Mouse (Mus musculus): Measurements from ENCODE around the gene Ovol2. TPM values are rescaled to one million over a fixed set of nuclear protein-coding genes. Genes with fewer than 3 reads are reported as not detected.

Gene Ovol2
- polyA plus RNA-seq, 1 experiment = not detected

GRCm38 (mm10) chr2:144301101-144301500 lies 30.8 kb downstream of the Ovol2 start:
- Histone ChIP-seq H3K27ac (ENCODE audit: insufficient read depth, low read depth, low read length) (no peak overlapping the region), H3K4me1 (ENCODE audit: control insufficient read depth, insufficient read depth, low read length) (no peaks in the 10 kb centered on the region), H3K4me3 (ENCODE audit: insufficient read depth, low read depth, low read length) (no peak overlapping the region)
- no peak for TF ChIP-seq POLR2A (IDR thresholded peaks at IDR 0.05; ENCODE audit: insufficient read depth, low read depth, low read length)
- TF ChIP-seq CTCF (IDR thresholded peaks at IDR 0.05; ENCODE audit: insufficient read depth, low read depth, low read length) = no peak
- WGBS = 94% methylated on average over 11 of the region's 11 CpGs

GRCm38 (mm10) chr2:144299749-144300669 lies 31.9 kb downstream of the Ovol2 start:
- TF ChIP-seq POLR2A (IDR thresholded peaks at IDR 0.05; ENCODE audit: insufficient read depth, low read depth, low read length) (no peak), CTCF (IDR thresholded peaks at IDR 0.05; ENCODE audit: insufficient read depth, low read depth, low read length) (no peak)
- Histone ChIP-seq H3K4me1 (ENCODE audit: control insufficient read depth, insufficient read depth, low read length) (no peaks in the 10 kb centered on the region), H3K4me3 (ENCODE audit: insufficient read depth, low read depth, low read length) (no peak overlapping the region), H3K27ac (ENCODE audit: insufficient read depth, low read depth, low read length) (no peak overlapping the region)
- 72% methylated on average over 9 of the region's 9 CpGs for WGBS

- Histone ChIP-seq H3K4me3 (ENCODE audit: insufficient read depth, low read depth, low read length) (no peak overlapping the region), H3K27ac (ENCODE audit: insufficient read depth, low read depth, low read length) (no peak overlapping the region), H3K4me1 (ENCODE audit: control insufficient read depth, insufficient read depth, low read length) (no peaks in the 10 kb centered on the region)
- 52% methylated on average over 9 of the region's 9 CpGs for WGBS
- no peak for TF ChIP-seq POLR2A (IDR thresholded peaks at IDR 0.05; ENCODE audit: insufficient read depth, low read depth, low read length)
- TF ChIP-seq CTCF (IDR thresholded peaks at IDR 0.05; ENCODE audit: insufficient read depth, low read depth, low read length) = no peak
Observed at GRCm38 (mm10) chr2:144295145-144295735, 36.7 kb downstream of the Ovol2 start.

GRCm38 (mm10) chr2:144291600-144292305 lies 40.2 kb downstream of the Ovol2 start:
- H3K27ac ChIP-seq (ENCODE audit: insufficient read depth, low read depth, low read length) = no peak overlapping the region
- H3K4me1 ChIP-seq (ENCODE audit: control insufficient read depth, insufficient read depth, low read length) = no peaks in the 10 kb centered on the region
- WGBS = 83% methylated on average over 11 of the region's 11 CpGs
- TF ChIP-seq POLR2A (IDR thresholded peaks at IDR 0.05; ENCODE audit: insufficient read depth, low read depth, low read length) (no peak), CTCF (IDR thresholded peaks at IDR 0.05; ENCODE audit: insufficient read depth, low read depth, low read length) (no peak)
- no peak overlapping the region for H3K4me3 ChIP-seq (ENCODE audit: insufficient read depth, low read depth, low read length)

DNA sequence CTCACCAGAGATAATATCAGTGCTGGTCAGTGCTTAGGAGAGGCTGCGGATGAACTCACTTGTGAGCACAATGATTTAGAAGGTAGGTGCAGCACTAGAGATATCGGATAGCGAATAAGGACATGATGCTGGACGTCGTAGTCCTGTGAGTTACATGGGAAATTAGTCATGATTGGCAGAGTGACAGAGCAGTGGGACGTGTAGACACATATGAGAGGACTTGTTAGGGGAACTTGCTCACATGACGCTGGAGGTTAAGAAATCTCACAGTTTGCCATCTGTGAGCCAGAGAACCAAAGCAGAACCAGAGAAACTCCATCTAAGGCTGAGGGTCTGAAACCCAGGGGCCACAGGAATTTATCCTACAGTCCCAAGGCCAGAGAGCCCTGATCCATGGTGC lies 41.6 kb downstream of the Ovol2 start:
- TF ChIP-seq CTCF (IDR thresholded peaks at IDR 0.05; ENCODE audit: insufficient read depth, low read depth, low read length) (no peak), POLR2A (IDR thresholded peaks at IDR 0.05; ENCODE audit: insufficient read depth, low read depth, low read length) (no peak)
- Histone ChIP-seq H3K4me1 (ENCODE audit: control insufficient read depth, insufficient read depth, low read length) (no peaks in the 10 kb centered on the region), H3K4me3 (ENCODE audit: insufficient read depth, low read depth, low read length) (no peak overlapping the region), H3K27ac (ENCODE audit: insufficient read depth, low read depth, low read length) (no peak overlapping the region)
- 92% methylated on average over 7 of the region's 7 CpGs for WGBS

DNA sequence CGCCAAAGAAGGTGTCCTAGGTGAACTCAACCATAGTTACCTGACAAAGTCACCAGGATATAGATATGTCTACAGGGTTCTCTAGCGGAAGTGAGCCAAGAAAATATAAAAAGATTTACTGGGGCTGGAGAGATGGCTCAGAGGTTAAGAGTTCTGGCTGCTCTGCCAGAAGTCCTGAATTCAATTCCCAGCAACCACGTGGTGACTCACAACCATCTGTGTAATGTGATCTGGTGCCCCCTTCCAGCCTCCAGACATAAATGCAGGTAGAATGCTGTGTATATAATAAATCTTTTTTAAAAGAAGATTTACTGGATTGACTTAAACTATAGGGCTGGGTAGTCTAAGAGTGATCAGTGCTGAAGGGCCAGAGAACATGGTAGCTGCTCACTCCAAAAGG lies 50.5 kb downstream of the Ovol2 start:
- H3K4me3 ChIP-seq (ENCODE audit: insufficient read depth, low read depth, low read length) = no peak overlapping the region
- H3K27ac ChIP-seq (ENCODE audit: insufficient read depth, low read depth, low read length) = no peak overlapping the region
- TF ChIP-seq CTCF (IDR thresholded peaks at IDR 0.05; ENCODE audit: insufficient read depth, low read depth, low read length) = no peak
- no peak for TF ChIP-seq POLR2A (IDR thresholded peaks at IDR 0.05; ENCODE audit: insufficient read depth, low read depth, low read length)
- 86% methylated on average over 3 of the region's 3 CpGs for WGBS
- no peaks in the 10 kb centered on the region for H3K4me1 ChIP-seq (ENCODE audit: control insufficient read depth, insufficient read depth, low read length)

GRCm38 (mm10) chr2:144280568-144280967 lies 51.4 kb downstream of the Ovol2 start:
- H3K27ac ChIP-seq (ENCODE audit: insufficient read depth, low read depth, low read length) = no peak overlapping the region
- H3K4me1 ChIP-seq (ENCODE audit: control insufficient read depth, insufficient read depth, low read length) = no peaks in the 10 kb centered on the region
- H3K4me3 ChIP-seq (ENCODE audit: insufficient read depth, low read depth, low read length) = no peak overlapping the region
- TF ChIP-seq POLR2A (IDR thresholded peaks at IDR 0.05; ENCODE audit: insufficient read depth, low read depth, low read length) (no peak), CTCF (IDR thresholded peaks at IDR 0.05; ENCODE audit: insufficient read depth, low read depth, low read length) (no peak)
- 76% methylated on average over 3 of the region's 3 CpGs for WGBS

GRCm38 (mm10) chr2:144279742-144280141 lies 52.2 kb downstream of the Ovol2 start:
- no peaks in the 10 kb centered on the region for H3K4me1 ChIP-seq (ENCODE audit: control insufficient read depth, insufficient read depth, low read length)
- WGBS = 74% methylated on average over 5 of the region's 5 CpGs
- H3K4me3 ChIP-seq (ENCODE audit: insufficient read depth, low read depth, low read length) = no peak overlapping the region
- TF ChIP-seq CTCF (IDR thresholded peaks at IDR 0.05; ENCODE audit: insufficient read depth, low read depth, low read length) (no peak), POLR2A (IDR thresholded peaks at IDR 0.05; ENCODE audit: insufficient read depth, low read depth, low read length) (no peak)
- no peak overlapping the region for H3K27ac ChIP-seq (ENCODE audit: insufficient read depth, low read depth, low read length)

DNA sequence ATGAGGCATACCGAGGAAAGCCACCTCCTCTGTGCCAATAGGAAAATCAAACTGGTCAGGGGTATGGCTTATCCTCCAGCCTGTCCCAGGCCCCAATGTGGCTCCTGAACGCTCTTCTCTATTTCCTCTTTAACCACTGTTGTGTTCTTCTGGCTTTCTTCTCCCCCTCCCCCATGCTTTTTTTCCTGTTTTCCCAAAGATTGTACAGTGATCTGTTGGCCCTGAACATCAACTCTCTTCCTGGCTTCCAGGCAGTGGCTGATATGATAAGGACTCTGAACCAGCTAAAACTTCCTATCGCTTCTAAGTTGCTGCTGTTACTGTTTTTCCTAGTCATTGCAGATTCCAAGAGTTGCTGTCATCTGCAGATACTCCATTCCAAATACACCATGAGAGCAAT lies 55.1 kb downstream of the Ovol2 start:
- no peaks in the 10 kb centered on the region for H3K4me1 ChIP-seq (ENCODE audit: control insufficient read depth, insufficient read depth, low read length)
- 99% methylated on average over 3 of the region's 3 CpGs for WGBS
- H3K4me3 ChIP-seq (ENCODE audit: insufficient read depth, low read depth, low read length) = no peak overlapping the region
- H3K27ac ChIP-seq (ENCODE audit: insufficient read depth, low read depth, low read length) = no peak overlapping the region
- TF ChIP-seq CTCF (IDR thresholded peaks at IDR 0.05; ENCODE audit: insufficient read depth, low read depth, low read length) (no peak), POLR2A (IDR thresholded peaks at IDR 0.05; ENCODE audit: insufficient read depth, low read depth, low read length) (no peak)

Data from olfactory bulb, adult 2 months (tissue).